Mouse (Mus musculus) heart, embryonic 12.5 days (tissue): ENCODE data around the gene Usp46. TPM values are rescaled to one million over a fixed set of nuclear protein-coding genes. Genes with fewer than 3 reads are reported as not detected.
A peak's percentile ranks its signal among the peaks of the same experiment; 100 is the strongest.

Source experiments
- ATAC-seq: fragments of 200-750 bp; cut with Nextera tagmentation; 2 replicates; pipeline ENCODE4 v1.8.0; 2017; ENCODE audit warnings: moderate TSS enrichment, moderate library complexity; ENCODE audit not compliant: insufficient number of reproducible peaks, low FRiP score
- H3K27ac ChIP-seq: fragments of 300-500 bp; sonication (generic); 2 replicates; pipeline ENCODE4 v1.5.1; 2016; ENCODE audit warnings: mild to moderate bottlenecking, moderate library complexity; ENCODE audit not compliant: poor library complexity, severe bottlenecking
- H3K27me3 ChIP-seq: fragments of 300-500 bp; sonication (generic); replicated peaks from 2 replicates; pipeline ENCODE4 v1.6.1; 2016; ENCODE audit warnings: mild to moderate bottlenecking, moderate library complexity
- H3K36me3 ChIP-seq: fragments of 300-500 bp; sonication (generic); 2 replicates; pipeline ENCODE4 v1.6.1; 2016; ENCODE audit warnings: mild to moderate bottlenecking, moderate library complexity
- H3K4me1 ChIP-seq: fragments of 300-500 bp; sonication (generic); replicated peaks from 2 replicates; pipeline ENCODE4 v1.6.1; 2016; ENCODE audit warnings: mild to moderate bottlenecking
- H3K4me2 ChIP-seq: fragments of 300-500 bp; sonication (generic); 2 replicates; pipeline ENCODE4 v1.6.1; 2016; ENCODE audit warnings: mild to moderate bottlenecking, moderate library complexity
- H3K4me3 ChIP-seq: fragments of 300-500 bp; sonication (generic); 2 replicates; pipeline ENCODE4 v1.5.1; 2016; ENCODE audit warnings: mild to moderate bottlenecking
- H3K9ac ChIP-seq: fragments of 300-500 bp; sonication (generic); 2 replicates; pipeline ENCODE4 v1.6.1; 2016; ENCODE audit warnings: mild to moderate bottlenecking, moderate library complexity
- H3K9me3 ChIP-seq: fragments of 300-500 bp; sonication (generic); replicated peaks from 2 replicates; pipeline ENCODE4 v1.6.1; 2016; ENCODE audit warnings: mild to moderate bottlenecking, moderate library complexity
- WGBS: fragments of 180-500 bp; shearing (Covaris S2); methylation state at CpG from one replicate; pipeline ENCODE4 v1.1.7; 2016; 5-methylcytosine and 5-hydroxymethylcytosine counted together
- polyA plus RNA-seq: library from polyadenylated mRNA; unstranded; fragments of >200 nt; fragmentation: Nextera tagmentation; extraction: Ambion mirVana; gene quantifications from 2 replicates; pipeline ENCODE4 v1.2.1, GENCODE M21; 2016

Usp46 gene
- polyA plus RNA-seq = 41.4 and 44.7 TPM in 2 replicates

- peak within 1 kb of the TSS; percentile 98 for H3K9ac ChIP-seq
- H3K36me3 ChIP-seq = no peaks in the 10 kb centered on the region
- peaks cover 49% of the 10 kb centered on the region for H3K4me1 ChIP-seq
- ATAC-seq = peak; percentile 92
- no peaks in the 10 kb centered on the region for H3K27me3 ChIP-seq
- WGBS = under 1% methylated on average over 85 of the region's 89 CpGs
- H3K4me3 ChIP-seq = peak within 1 kb of the TSS; percentile 79
- peak within 1 kb of the TSS; percentile 84 for H3K4me2 ChIP-seq
- H3K9me3 ChIP-seq = no peaks in the 10 kb centered on the region
- H3K27ac ChIP-seq = peak within 1 kb of the TSS; percentile 99
These were observed at the start of gene Usp46 for GRCm38 (mm10) chr5:74067831-74068713. Gene Usp46, minus strand, starts transcription at chr5:74068431.

DNA sequence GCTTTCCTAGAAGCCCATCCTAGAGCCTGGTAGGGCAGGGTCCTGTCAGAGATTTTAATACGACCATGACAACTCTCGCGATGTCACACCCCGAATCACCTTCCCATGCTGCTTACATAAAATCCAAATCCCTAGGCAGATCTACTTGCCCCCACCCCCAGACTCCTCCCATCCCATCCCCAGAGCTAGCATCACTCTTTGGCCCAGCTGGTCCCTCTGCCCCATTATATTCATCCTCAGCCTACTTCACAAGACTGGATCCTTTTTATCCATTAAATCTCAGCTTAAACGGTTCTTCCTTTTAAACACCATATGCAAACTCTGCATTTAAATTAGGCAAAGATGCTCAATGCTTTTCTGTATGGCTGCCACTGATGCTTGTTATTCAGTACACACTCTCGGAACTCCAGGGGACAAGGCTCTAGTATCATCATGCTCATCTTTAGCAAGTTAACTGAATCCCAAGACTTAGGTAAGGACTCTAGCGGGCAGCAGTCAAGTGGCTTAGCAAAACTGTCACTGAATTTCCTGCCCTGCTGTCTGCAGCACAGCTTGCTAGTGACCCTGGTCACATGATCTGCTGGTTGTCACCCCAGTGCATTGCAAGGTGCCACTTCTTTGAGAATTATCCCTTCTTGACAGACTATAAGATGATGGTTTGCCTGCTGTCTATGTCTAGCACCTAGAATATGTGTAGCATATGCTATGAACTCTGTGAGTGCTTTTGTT, 45.9 kb upstream of the Usp46 start:
- Histone ChIP-seq H3K9me3 (peaks cover 12% of the 10 kb centered on the region), H3K27me3 (no peaks in the 10 kb centered on the region), H3K9ac (no peak overlapping the region), H3K4me1 (no peaks in the 10 kb centered on the region), H3K27ac (no peak overlapping the region), H3K36me3 (no peaks in the 10 kb centered on the region), H3K4me3 (no peak overlapping the region), H3K4me2 (no peak overlapping the region)
- ATAC-seq = no peak
- 78% methylated on average over 7 of the region's 7 CpGs for WGBS

DNA sequence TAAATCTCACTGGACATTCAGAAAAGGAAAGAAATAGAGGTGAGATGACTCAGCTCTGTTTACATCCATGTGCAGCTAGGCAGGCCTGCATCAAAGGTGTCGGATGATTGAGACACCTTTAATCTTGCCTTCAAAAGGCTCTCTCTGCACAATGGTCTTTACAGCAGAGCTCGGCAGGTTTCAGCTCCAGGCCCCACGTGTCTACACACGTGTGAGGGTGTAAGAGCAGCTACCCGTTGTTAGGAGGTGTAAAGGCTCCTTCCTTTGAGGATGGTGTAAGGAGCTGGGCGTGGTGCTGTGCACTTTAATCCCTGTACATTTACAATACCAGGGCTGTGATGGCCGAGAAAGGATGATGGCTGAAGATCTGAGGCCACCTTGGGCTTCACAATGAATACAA, 37.2 kb upstream of the Usp46 start:
- H3K27ac ChIP-seq = no peak overlapping the region
- H3K4me2 ChIP-seq = no peak overlapping the region
- H3K27me3 ChIP-seq = no peaks in the 10 kb centered on the region
- H3K9me3 ChIP-seq = 0 out of 2 replicates have a peak, but pooled peaks cover 3% of the 10 kb centered on the region
- H3K9ac ChIP-seq = no peak overlapping the region
- no peak for ATAC-seq
- no peaks in the 10 kb centered on the region for H3K4me1 ChIP-seq
- H3K4me3 ChIP-seq = no peak overlapping the region
- no peaks in the 10 kb centered on the region for H3K36me3 ChIP-seq
- 61% methylated on average over 7 of the region's 7 CpGs for WGBS

DNA sequence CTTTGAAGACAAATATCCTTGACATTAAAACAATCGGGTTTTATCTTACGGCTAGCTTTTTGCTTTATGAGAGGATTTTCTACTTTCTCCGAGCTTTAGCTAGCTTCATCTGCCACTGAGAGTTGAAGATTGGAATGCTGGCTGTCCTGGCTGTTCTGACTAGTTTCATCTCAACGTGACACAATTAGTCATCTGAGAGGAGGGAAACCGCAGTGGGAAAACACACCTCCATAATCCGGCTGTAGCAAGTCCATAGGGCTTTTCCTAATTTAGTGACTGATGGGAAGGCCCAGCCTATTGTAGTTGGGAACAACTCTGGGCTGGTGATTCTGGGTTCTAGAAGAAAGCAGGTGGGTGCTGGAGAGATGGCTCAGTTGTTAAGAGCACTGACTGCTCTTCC, 33.5 kb upstream of the Usp46 start:
- no peak for ATAC-seq
- H3K4me1 ChIP-seq = no peaks in the 10 kb centered on the region
- no peak overlapping the region for H3K4me3 ChIP-seq
- H3K9ac ChIP-seq = no peak overlapping the region
- peaks cover 19% of the 10 kb centered on the region for H3K36me3 ChIP-seq
- WGBS = 78% methylated on average over 6 of the region's 6 CpGs
- H3K9me3 ChIP-seq = 0 out of 2 replicates have a peak, but pooled peaks cover 3% of the 10 kb centered on the region
- no peak overlapping the region for H3K27ac ChIP-seq
- no peak overlapping the region for H3K4me2 ChIP-seq
- no peaks in the 10 kb centered on the region for H3K27me3 ChIP-seq

- Histone ChIP-seq H3K4me2 (no peak overlapping the region), H3K4me1 (peaks cover 14% of the 10 kb centered on the region), H3K9me3 (0 out of 2 replicates have a peak, but pooled peaks cover 3% of the 10 kb centered on the region), H3K36me3 (peaks cover 45% of the 10 kb centered on the region), H3K9ac (no peak overlapping the region), H3K27ac (no peak overlapping the region), H3K4me3 (no peak overlapping the region), H3K27me3 (no peaks in the 10 kb centered on the region)
- WGBS = 89% methylated on average over 10 of the region's 10 CpGs
- ATAC-seq = no peak
These were observed 30.8 kb upstream of the Usp46 start for GRCm38 (mm10) chr5:74099046-74099445.

DNA sequence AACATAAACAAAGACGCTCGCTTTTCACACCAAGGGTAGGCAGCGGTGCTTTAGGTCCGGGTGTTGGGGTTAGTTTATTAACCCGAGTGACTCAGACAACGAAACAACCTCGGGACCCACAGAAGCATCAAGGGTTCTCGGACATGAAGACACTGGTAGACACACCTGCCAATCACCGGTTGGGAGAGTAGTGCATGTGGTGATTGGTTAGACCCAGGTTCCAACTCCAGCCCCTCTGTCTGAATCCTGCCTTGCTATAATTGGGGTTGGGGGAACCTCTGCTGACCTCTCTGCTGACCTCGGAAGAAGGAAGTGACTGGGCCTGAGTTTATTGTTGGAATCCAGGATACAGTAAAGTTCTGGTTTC, 29.6 kb upstream of the Usp46 start:
- peaks cover 48% of the 10 kb centered on the region for H3K36me3 ChIP-seq
- no peak overlapping the region for H3K9ac ChIP-seq
- H3K4me2 ChIP-seq = no peak overlapping the region
- H3K4me1 ChIP-seq = peaks cover 16% of the 10 kb centered on the region
- H3K27ac ChIP-seq = no peak overlapping the region
- no peak overlapping the region for H3K4me3 ChIP-seq
- H3K9me3 ChIP-seq = no peaks in the 10 kb centered on the region
- no peak for ATAC-seq
- H3K27me3 ChIP-seq = no peaks in the 10 kb centered on the region
- WGBS = 73% methylated on average over 10 of the region's 10 CpGs

DNA sequence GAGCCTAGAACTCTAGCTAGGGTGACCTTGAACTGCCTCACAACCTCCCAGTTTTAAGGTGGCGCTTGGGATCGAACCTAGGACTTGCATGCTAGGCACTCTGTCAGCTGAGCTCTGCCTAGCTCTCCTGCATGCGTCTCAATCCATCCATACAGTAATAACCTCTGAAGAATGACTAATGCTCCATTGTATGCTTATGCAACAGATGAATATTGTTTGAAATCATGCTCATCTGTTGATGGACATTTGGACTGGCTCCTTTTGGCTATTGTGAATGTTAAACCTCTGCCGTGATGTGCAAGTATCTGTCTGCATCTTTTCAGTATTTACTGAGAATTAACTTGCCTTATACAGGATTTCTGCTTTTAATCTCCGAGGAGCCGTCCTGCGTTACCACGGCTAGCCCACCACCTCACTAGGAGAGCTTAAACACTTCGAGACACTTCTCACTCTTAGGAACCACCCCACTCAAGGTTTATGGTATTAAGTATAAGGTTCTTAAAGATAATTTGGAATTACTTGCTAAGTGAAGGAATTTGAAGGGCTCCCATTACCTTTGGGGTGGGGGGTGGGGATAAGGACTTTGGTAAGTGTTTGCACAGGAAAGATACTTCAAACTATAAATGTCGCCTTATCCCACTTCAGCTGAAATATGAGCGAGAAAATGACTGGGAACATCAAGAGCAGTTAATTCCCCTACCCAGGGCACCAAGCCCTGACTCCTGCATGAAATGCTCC, 29.1 kb upstream of the Usp46 start:
- peak overlapping the region; percentile 46; the same call in 1 of the 2 replicates for H3K27ac ChIP-seq
- no peaks in the 10 kb centered on the region for H3K9me3 ChIP-seq
- H3K36me3 ChIP-seq = peaks cover 48% of the 10 kb centered on the region
- 89% methylated on average over 11 of the region's 11 CpGs for WGBS
- H3K4me1 ChIP-seq = peaks cover 16% of the 10 kb centered on the region
- H3K27me3 ChIP-seq = no peaks in the 10 kb centered on the region
- H3K4me3 ChIP-seq = no peak overlapping the region
- no peak overlapping the region for H3K4me2 ChIP-seq
- ATAC-seq = no peak
- H3K9ac ChIP-seq = no peak overlapping the region

GRCm38 (mm10) chr5:74096060-74096459, 27.8 kb upstream of the Usp46 start:
- H3K4me1 ChIP-seq = peaks cover 16% of the 10 kb centered on the region
- H3K4me3 ChIP-seq = no peak overlapping the region
- no peaks in the 10 kb centered on the region for H3K9me3 ChIP-seq
- H3K9ac ChIP-seq = no peak overlapping the region
- peak overlapping the region; percentile 36; the same call in 1 of the 2 replicates for H3K27ac ChIP-seq
- 87% methylated on average over 1 of the region's 1 CpGs for WGBS
- ATAC-seq = no peak
- no peak overlapping the region for H3K4me2 ChIP-seq
- no peaks in the 10 kb centered on the region for H3K27me3 ChIP-seq
- H3K36me3 ChIP-seq = peaks cover 48% of the 10 kb centered on the region

- H3K36me3 ChIP-seq = peaks cover 48% of the 10 kb centered on the region
- peak overlapping the region; percentile 36; the same call in 1 of the 2 replicates for H3K27ac ChIP-seq
These were observed 27.4 kb upstream of the Usp46 start for GRCm38 (mm10) chr5:74095611-74096010.

GRCm38 (mm10) chr5:74094841-74095437, 26.7 kb upstream of the Usp46 start:
- H3K27ac ChIP-seq = peak overlapping the region; percentile 93; the same call in 1 of the 2 replicates
- 84% methylated on average over 8 of the region's 8 CpGs for WGBS

More at GRCm38 (mm10) chr5:74095611-74096010, 27.4 kb upstream of the Usp46 start:
- 78% methylated on average over 2 of the region's 2 CpGs for WGBS
- Histone ChIP-seq H3K27me3 (no peaks in the 10 kb centered on the region), H3K4me2 (no peak overlapping the region), H3K9ac (no peak overlapping the region), H3K4me3 (no peak overlapping the region), H3K9me3 (no peaks in the 10 kb centered on the region), H3K4me1 (peaks cover 16% of the 10 kb centered on the region)
- no peak for ATAC-seq

More at GRCm38 (mm10) chr5:74094841-74095437, 26.7 kb upstream of the Usp46 start:
- Histone ChIP-seq H3K4me2 (peak overlapping the region; percentile 72), H3K36me3 (peaks cover 48% of the 10 kb centered on the region), H3K9ac (no peak overlapping the region), H3K4me3 (peak overlapping the region; percentile 79), H3K4me1 (peaks cover 16% of the 10 kb centered on the region), H3K27me3 (no peaks in the 10 kb centered on the region), H3K9me3 (no peaks in the 10 kb centered on the region)
- ATAC-seq = no peak
